Mouse (Mus musculus): ENCODE results near the gene Rpl19. TPM values are rescaled to one million over a fixed set of nuclear protein-coding genes. Genes with fewer than 3 reads are reported as not detected.
A peak's percentile ranks its signal among the peaks of the same experiment; 100 is the strongest.

Rpl19 gene
- polyA plus RNA-seq, 1 experiment from 2014 or later = 1,072 TPM

DNA sequence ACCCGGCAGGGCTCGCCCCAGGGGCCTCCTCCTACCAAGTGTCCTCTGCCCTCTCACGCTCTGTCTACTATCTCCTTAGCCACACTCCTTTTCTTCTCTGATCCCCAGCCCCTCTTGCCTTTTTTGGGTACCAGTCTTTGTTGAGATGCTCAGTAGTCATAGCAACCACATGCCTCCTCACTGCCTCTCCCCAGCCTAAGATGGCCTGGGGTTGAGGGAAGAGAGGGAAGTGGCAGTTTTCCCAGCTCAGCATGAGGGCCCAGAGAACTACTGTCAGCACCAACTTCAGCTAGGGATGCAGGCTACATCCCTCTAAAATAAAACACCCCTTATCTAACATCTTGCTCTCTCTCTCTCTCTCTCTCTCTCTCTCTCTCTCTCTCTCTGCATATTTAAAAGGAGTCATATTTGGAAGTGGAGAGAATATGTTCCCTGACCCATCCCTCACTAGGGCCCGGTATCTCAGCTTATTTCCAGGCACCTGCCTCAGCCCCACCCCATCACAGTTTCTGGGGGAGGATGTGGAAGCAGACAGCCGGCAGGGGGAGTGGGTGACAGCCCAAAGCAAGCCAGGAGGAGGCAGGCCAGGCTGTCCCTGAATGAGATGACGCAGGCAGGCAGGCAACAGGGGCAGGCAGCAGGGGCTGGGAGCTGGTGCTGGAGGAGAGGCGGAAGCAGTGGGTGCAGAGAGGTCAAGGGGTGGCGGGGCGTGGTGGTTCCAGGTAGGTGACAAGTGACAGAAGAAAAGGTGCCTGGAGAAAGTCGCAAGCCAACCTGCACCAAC is 7.5 kb upstream of the Rpl19 start:
- Histone ChIP-seq H3K4me3 (replicated peaks) (no peak overlapping the region), H3K27ac (no peak overlapping the region), H3K4me1 (peaks cover 55% of the 10 kb centered on the region), H3K36me3 (peaks cover 43% of the 10 kb centered on the region), H3K27me3 (no peaks in the 10 kb centered on the region), H3K4me2 (peak overlapping the region; percentile 91; the same call in 1 of the 2 replicates), H3K9me3 (replicated peaks) (no peaks in the 10 kb centered on the region), H3K9ac (no peak overlapping the region)
- no peak for ATAC-seq (replicated peaks; ENCODE audit: low FRiP score)
- WGBS = 44% methylated on average over 10 of the region's 10 CpGs

DNA sequence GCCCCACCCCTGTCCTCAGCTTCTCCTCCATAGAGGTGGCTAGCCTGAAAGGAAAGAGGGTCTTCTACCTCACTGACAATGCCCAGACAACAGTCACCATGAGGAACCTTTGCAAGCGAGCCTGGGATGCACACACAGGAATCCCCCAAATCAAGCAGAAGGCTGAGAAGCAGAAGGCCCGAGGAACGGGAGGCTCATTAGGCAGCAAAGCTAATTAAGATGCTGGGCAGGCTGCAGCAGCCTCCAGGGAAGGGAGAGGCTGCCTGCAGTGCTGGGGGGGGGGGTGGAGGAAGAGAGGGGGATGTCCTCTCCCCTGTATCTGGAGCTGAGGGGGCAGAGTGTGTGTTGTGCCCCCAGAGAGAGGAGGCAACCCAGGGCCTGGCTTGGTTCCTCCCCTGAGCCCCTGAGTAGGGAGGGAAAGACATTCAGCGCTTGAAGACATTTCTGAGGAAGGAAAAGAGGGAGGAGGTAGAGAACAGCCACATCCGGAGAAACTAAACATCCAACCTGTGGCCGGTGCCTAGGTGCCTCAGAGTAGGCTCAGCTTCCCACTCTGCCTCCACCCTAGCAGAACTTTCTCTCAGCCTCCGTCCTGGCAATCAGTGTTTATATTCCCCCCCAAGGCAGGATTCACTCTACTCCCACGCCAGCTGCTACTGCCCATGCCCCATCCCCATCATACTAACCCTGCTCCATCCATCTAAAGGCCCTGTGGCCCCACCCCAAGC is 6.5 kb upstream of the Rpl19 start:
- ATAC-seq (replicated peaks; ENCODE audit: low FRiP score) = no peak
- H3K9ac ChIP-seq = 0 out of 2 replicates have a peak overlapping the region, but pooled peaks have one; percentile 17
- peak overlapping the region; percentile 14 for H3K4me3 ChIP-seq (replicated peaks)
- no peaks in the 10 kb centered on the region for H3K27me3 ChIP-seq
- peaks cover 55% of the 10 kb centered on the region for H3K4me1 ChIP-seq
- peak overlapping the region; percentile 59 for H3K27ac ChIP-seq
- peak overlapping the region; percentile 91 for H3K4me2 ChIP-seq
- peaks cover 33% of the 10 kb centered on the region for H3K36me3 ChIP-seq
- WGBS = 20% methylated on average over 8 of the region's 8 CpGs
- no peaks in the 10 kb centered on the region for H3K9me3 ChIP-seq (replicated peaks)

GRCm38 (mm10) chr11:98020710-98021109 is 5.8 kb upstream of the Rpl19 start:
- peak overlapping the region; percentile 91 for H3K4me2 ChIP-seq
- peaks cover 59% of the 10 kb centered on the region for H3K4me1 ChIP-seq
- H3K36me3 ChIP-seq = peaks cover 28% of the 10 kb centered on the region
- H3K9ac ChIP-seq = 0 out of 2 replicates have a peak overlapping the region, but pooled peaks have one; percentile 17
- no peak for ATAC-seq (replicated peaks; ENCODE audit: low FRiP score)
- H3K4me3 ChIP-seq (replicated peaks) = peak overlapping the region; percentile 14; the same call in 1 of the 2 replicates
- no peaks in the 10 kb centered on the region for H3K9me3 ChIP-seq (replicated peaks)
- 32% methylated on average over 1 of the region's 1 CpGs for WGBS
- no peaks in the 10 kb centered on the region for H3K27me3 ChIP-seq
- H3K27ac ChIP-seq = peak overlapping the region; percentile 98; the same call in 1 of the 2 replicates

- Histone ChIP-seq H3K4me1 (peaks cover 63% of the 10 kb centered on the region), H3K9ac (peak overlapping the region; percentile 84; the same call in 1 of the 2 replicates), H3K27ac (peak overlapping the region; percentile 98), H3K9me3 (replicated peaks) (no peaks in the 10 kb centered on the region), H3K4me3 (replicated peaks) (peak overlapping the region; percentile 87), H3K36me3 (peaks cover 24% of the 10 kb centered on the region), H3K27me3 (no peaks in the 10 kb centered on the region), H3K4me2 (peak overlapping the region; percentile 91)
- 31% methylated on average over 2 of the region's 2 CpGs for WGBS
- no peak for ATAC-seq (replicated peaks; ENCODE audit: low FRiP score)
These were observed 5.4 kb upstream of the Rpl19 start for GRCm38 (mm10) chr11:98021118-98021517.

- H3K27ac ChIP-seq = peak overlapping the region; percentile 98
- no peaks in the 10 kb centered on the region for H3K27me3 ChIP-seq
- peak overlapping the region; percentile 91 for H3K4me2 ChIP-seq
- H3K36me3 ChIP-seq = peaks cover 18% of the 10 kb centered on the region
- 3% methylated on average over 33 of the region's 34 CpGs for WGBS
- peak; percentile 22 for ATAC-seq (replicated peaks; ENCODE audit: low FRiP score)
- H3K4me3 ChIP-seq (replicated peaks) = peak overlapping the region; percentile 87
- peak overlapping the region; percentile 84 for H3K9ac ChIP-seq
- no peaks in the 10 kb centered on the region for H3K9me3 ChIP-seq (replicated peaks)
- H3K4me1 ChIP-seq = peaks cover 62% of the 10 kb centered on the region
These were observed 4.8 kb upstream of the Rpl19 start for GRCm38 (mm10) chr11:98021565-98022252.

GRCm38 (mm10) chr11:98022253-98022554 is 4.3 kb upstream of the Rpl19 start:
- H3K4me3 ChIP-seq (replicated peaks) = peak overlapping the region; percentile 87
- WGBS = under 1% methylated on average over 23 of the region's 23 CpGs
- ATAC-seq (replicated peaks; ENCODE audit: low FRiP score) = no peak; the same call in 1 of the 2 replicates
- H3K27me3 ChIP-seq = no peaks in the 10 kb centered on the region
- H3K4me2 ChIP-seq = peak overlapping the region; percentile 91
- H3K36me3 ChIP-seq = peaks cover 13% of the 10 kb centered on the region
- peak overlapping the region; percentile 84 for H3K9ac ChIP-seq
- H3K27ac ChIP-seq = peak overlapping the region; percentile 98
- no peaks in the 10 kb centered on the region for H3K9me3 ChIP-seq (replicated peaks)
- peaks cover 57% of the 10 kb centered on the region for H3K4me1 ChIP-seq

GRCm38 (mm10) chr11:98022555-98023371 is 3.7 kb upstream of the Rpl19 start, which contains the start of gene Cacnb1:
Gene Cacnb1 (minus strand): TSS chr11:98023034.
- Histone ChIP-seq H3K27me3 (no peaks in the 10 kb centered on the region), H3K27ac (peak within 1 kb of the TSS; percentile 98), H3K4me3 (replicated peaks) (peak within 1 kb of the TSS; percentile 87), H3K36me3 (peaks cover 7% of the 10 kb centered on the region), H3K4me2 (peak within 1 kb of the TSS; percentile 91), H3K9me3 (replicated peaks) (no peaks in the 10 kb centered on the region), H3K4me1 (peaks cover 60% of the 10 kb centered on the region), H3K9ac (peak within 1 kb of the TSS; percentile 84)
- ATAC-seq (replicated peaks; ENCODE audit: low FRiP score) = peak; percentile 55
- WGBS = under 1% methylated on average over 51 of the region's 52 CpGs

GRCm38 (mm10) chr11:98024516-98024915 is 2.0 kb upstream of the Rpl19 start:
- H3K9ac ChIP-seq = no peak overlapping the region
- H3K4me2 ChIP-seq = no peak overlapping the region
- no peak overlapping the region for H3K4me3 ChIP-seq (replicated peaks)
- ATAC-seq (replicated peaks; ENCODE audit: low FRiP score) = no peak
- WGBS = 74% methylated on average over 3 of the region's 3 CpGs
- peaks cover 55% of the 10 kb centered on the region for H3K4me1 ChIP-seq
- H3K27ac ChIP-seq = no peak overlapping the region
- no peaks in the 10 kb centered on the region for H3K9me3 ChIP-seq (replicated peaks)
- peaks cover 16% of the 10 kb centered on the region for H3K36me3 ChIP-seq
- H3K27me3 ChIP-seq = no peaks in the 10 kb centered on the region

GRCm38 (mm10) chr11:98026248-98026569 is 301 bp upstream of the Rpl19 start:
- no peaks in the 10 kb centered on the region for H3K9me3 ChIP-seq (replicated peaks)
- H3K4me2 ChIP-seq = peak overlapping the region; percentile 66
- peak overlapping the region; percentile 87 for H3K4me3 ChIP-seq (replicated peaks)
- 4% methylated on average over 15 of the region's 15 CpGs for WGBS
- H3K27me3 ChIP-seq = no peaks in the 10 kb centered on the region
- H3K4me1 ChIP-seq = peaks cover 38% of the 10 kb centered on the region
- H3K36me3 ChIP-seq = peaks cover 33% of the 10 kb centered on the region
- peak overlapping the region; percentile 98 for H3K9ac ChIP-seq
- H3K27ac ChIP-seq = peak overlapping the region; percentile 95
- ATAC-seq (replicated peaks; ENCODE audit: low FRiP score) = no peak

- H3K36me3 ChIP-seq = peaks cover 37% of the 10 kb centered on the region
These were observed 783 bp downstream of the Rpl19 start for GRCm38 (mm10) chr11:98027297-98027688.

GRCm38 (mm10) chr11:98027785-98028184 is 1.3 kb downstream of the Rpl19 start:
- Histone ChIP-seq H3K9ac (peak overlapping the region; percentile 98), H3K36me3 (peaks cover 37% of the 10 kb centered on the region), H3K4me2 (peak overlapping the region; percentile 66), H3K4me1 (peaks cover 27% of the 10 kb centered on the region), H3K9me3 (replicated peaks) (no peaks in the 10 kb centered on the region), H3K27me3 (no peaks in the 10 kb centered on the region), H3K4me3 (replicated peaks) (peak overlapping the region; percentile 87), H3K27ac (peak overlapping the region; percentile 95; the same call in 1 of the 2 replicates)
- ATAC-seq (replicated peaks; ENCODE audit: low FRiP score) = no peak
- WGBS = 18% methylated on average over 7 of the region's 7 CpGs

More at GRCm38 (mm10) chr11:98027297-98027688, 783 bp downstream of the Rpl19 start:
- ATAC-seq (replicated peaks; ENCODE audit: low FRiP score) = no peak; the same call in 1 of the 2 replicates
- no peaks in the 10 kb centered on the region for H3K27me3 ChIP-seq
- H3K4me2 ChIP-seq = peak overlapping the region; percentile 66
- H3K9ac ChIP-seq = peak overlapping the region; percentile 98
- H3K4me3 ChIP-seq (replicated peaks) = peak overlapping the region; percentile 87
- 0% methylated on average over 18 of the region's 18 CpGs for WGBS
- H3K27ac ChIP-seq = peak overlapping the region; percentile 95
- H3K9me3 ChIP-seq (replicated peaks) = no peaks in the 10 kb centered on the region
- H3K4me1 ChIP-seq = peaks cover 28% of the 10 kb centered on the region
